Mouse (Mus musculus) inflammation-experienced regulatory T-cells, adult 6 months (primary cell): Measurements from ENCODE around the gene Wdr19. TPM values are rescaled to one million over a fixed set of nuclear protein-coding genes. Genes with fewer than 3 reads are reported as not detected.
"Not testable (repeated sequence)": the region's sequence is repeated elsewhere in the genome, so short reads cannot be mapped to it uniquely, and the experiment has no call there.

Source experiments
- ATAC-seq: one replicate; pipeline ENCODE4 v1.8.0; 2017
- polyA plus RNA-seq, 3 experiments: library from polyadenylated mRNA; unstranded; fragments of 100-300 nt; shearing (Covaris generic); gene quantifications; one replicate each; pipeline ENCODE4 v1.2.1; 2017

Wdr19 gene
- polyA plus RNA-seq, 3 experiments from 2014 or later = 2.0 to 6.5 (median 3.3) TPM

- ATAC-seq = no peak
Observed at GRCm38 (mm10) chr5:65204726-65205125, 5.2 kb downstream of the Wdr19 start.

GRCm38 (mm10) chr5:65213321-65213720 is 13.8 kb downstream of the Wdr19 start:
- ATAC-seq = no peak

- ATAC-seq = peak; percentile 87
Observed at GRCm38 (mm10) chr5:65217305-65218269, 18.1 kb downstream of the Wdr19 start.

GRCm38 (mm10) chr5:65221037-65221436 is 21.5 kb downstream of the Wdr19 start:
- ATAC-seq = no peak

- ATAC-seq = no peak
Observed at GRCm38 (mm10) chr5:65224056-65224455, 24.6 kb downstream of the Wdr19 start.

GRCm38 (mm10) chr5:65231289-65232003 is 31.9 kb downstream of the Wdr19 start:
- ATAC-seq = no peak

- no peak for ATAC-seq
Observed at GRCm38 (mm10) chr5:65242740-65243139, 43.2 kb downstream of the Wdr19 start.

GRCm38 (mm10) chr5:65247296-65247695 is 47.8 kb downstream of the Wdr19 start:
- ATAC-seq = no peak

- no peak for ATAC-seq
Observed at GRCm38 (mm10) chr5:65250185-65250855, 50.8 kb downstream of the Wdr19 start.

GRCm38 (mm10) chr5:65257910-65258505 is 58.5 kb downstream of the Wdr19 start:
- no peak for ATAC-seq

GRCm38 (mm10) chr5:65273966-65274365 is 74.5 kb downstream of the Wdr19 start:
- ATAC-seq = no peak

- ATAC-seq = no peak
Observed at GRCm38 (mm10) chr5:65279133-65279651, 79.7 kb downstream of the Wdr19 start.

- no peak for ATAC-seq
Observed at GRCm38 (mm10) chr5:65281216-65281615, 81.7 kb downstream of the Wdr19 start.

- peak; percentile 21 for ATAC-seq
Observed at GRCm38 (mm10) chr5:65284171-65284570, 84.7 kb downstream of the Wdr19 start.

GRCm38 (mm10) chr5:65287751-65288701 is 88.5 kb downstream of the Wdr19 start:
- ATAC-seq = no peak

GRCm38 (mm10) chr5:65289009-65289408 is 89.5 kb downstream of the Wdr19 start:
- ATAC-seq = not testable (repeated sequence)

- no peak for ATAC-seq
Observed at GRCm38 (mm10) chr5:65293627-65294026, 94.1 kb downstream of the Wdr19 start.

- no peak for ATAC-seq
Observed at GRCm38 (mm10) chr5:65294270-65294669, 94.8 kb downstream of the Wdr19 start.

GRCm38 (mm10) chr5:65298167-65298950 is 98.9 kb downstream of the Wdr19 start:
- no peak for ATAC-seq

- ATAC-seq = peak; percentile 52
Observed at GRCm38 (mm10) chr5:65299623-65300022, 100.1 kb downstream of the Wdr19 start.
